Mouse (Mus musculus) cerebellum, adult 9-11 months (tissue): ENCODE data around the gene Krt6a.
"Not testable (repeated sequence)": the region's sequence is repeated elsewhere in the genome, so short reads cannot be mapped to it uniquely, and the experiment has no call there.

ENCODE experiments used
- DNase-seq: peaks from one replicate; pipeline ENCODE4 v3.0.0; 2022

Krt6a gene

DNA sequence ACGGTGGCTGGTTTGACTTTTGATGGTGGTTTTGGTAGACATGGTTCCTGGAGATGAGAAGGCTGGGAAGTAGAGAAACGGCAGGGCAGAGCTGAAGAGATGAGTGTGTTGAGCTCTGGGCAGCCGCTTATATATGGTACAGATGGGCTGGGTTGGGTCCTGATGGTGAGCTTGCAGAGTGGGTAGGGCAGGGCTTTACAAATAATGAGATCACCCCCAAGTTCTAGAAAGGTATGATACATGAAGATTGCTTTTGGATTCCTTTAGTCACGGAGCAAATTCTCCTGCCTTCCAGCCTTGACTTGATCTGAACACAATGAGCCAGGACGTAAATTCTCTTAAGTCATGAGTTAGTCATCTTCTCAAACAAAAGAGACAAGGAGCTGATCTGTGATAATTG is at the start of gene Krt6a:
Gene Krt6a, minus strand, starts transcription at position 101 of the 400 bp plus-strand sequence.
- no peak for DNase-seq

DNA sequence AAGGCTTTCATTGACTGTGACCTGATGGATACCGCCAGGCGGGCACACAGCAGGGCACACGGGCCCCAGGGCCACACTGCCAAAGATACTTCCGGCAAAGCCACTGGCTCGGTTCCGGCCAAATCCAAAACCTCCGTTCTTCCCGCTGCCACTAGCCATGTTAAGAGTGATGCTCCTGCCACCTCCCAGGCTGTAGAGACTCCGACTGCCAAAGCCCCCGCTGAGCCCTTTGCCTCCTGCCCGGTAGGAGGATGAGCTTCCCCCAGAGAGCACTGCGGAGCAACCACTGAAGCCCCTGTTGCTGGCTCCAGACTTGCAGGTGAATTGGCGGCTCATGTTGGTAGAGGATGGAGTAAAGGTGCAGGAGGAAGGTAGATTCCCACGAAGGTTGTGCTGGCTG is 48.6 kb upstream of the Krt6a start, which contains the start of gene Krt71:
Gene Krt71, minus strand, starts transcription at position 399 of the 400 bp plus-strand sequence.
- peak; percentile 78 for DNase-seq

- DNase-seq = no peak
Observed at GRCm38 (mm10) chr15:101737786-101738185, 43.7 kb upstream of the Krt6a start.

GRCm38 (mm10) chr15:101730653-101731052 is 36.5 kb upstream of the Krt6a start:
- no peak for DNase-seq

- DNase-seq = no peak
Observed at GRCm38 (mm10) chr15:101724686-101725085, 30.6 kb upstream of the Krt6a start.

DNA sequence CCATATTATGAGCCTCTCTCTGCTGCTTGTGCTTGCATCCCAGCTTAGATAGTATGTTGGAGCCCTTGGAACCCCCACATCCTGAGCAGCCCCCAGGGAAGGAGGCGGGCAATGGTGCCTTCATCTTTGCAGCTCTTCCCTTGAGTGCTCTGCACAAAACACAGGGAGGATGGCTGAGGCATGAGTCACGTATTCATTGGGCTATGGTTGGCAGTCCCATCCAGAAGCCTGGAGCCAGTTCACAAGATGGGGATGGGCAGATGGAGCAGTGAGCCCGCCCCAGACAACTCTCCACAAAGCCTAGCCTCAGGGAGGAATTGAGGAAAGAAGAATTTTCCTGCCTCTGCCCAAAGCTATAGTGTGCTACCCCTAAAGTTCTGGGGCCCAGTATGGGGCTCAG is 21.7 kb upstream of the Krt6a start:
- DNase-seq = no peak

DNA sequence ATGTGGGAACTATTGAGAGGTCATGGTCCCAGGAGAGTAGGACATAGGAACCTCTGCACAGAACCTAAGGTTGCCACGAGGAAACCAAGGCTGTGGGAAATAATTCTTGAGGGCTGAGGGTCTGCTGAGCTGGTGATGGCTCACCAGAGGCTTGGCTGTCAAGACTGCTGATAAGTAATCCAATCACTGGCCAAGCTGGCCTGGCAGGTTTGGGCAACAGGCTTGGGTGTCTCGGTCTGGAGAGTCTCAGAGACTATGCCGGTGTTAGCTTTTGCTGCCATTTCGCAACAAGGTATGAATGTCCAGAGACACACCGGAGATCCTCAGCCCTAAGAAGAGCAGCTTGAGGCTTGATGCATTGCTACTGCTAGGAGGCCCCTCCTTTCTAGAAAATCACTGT is 20.2 kb upstream of the Krt6a start:
- DNase-seq = no peak

DNA sequence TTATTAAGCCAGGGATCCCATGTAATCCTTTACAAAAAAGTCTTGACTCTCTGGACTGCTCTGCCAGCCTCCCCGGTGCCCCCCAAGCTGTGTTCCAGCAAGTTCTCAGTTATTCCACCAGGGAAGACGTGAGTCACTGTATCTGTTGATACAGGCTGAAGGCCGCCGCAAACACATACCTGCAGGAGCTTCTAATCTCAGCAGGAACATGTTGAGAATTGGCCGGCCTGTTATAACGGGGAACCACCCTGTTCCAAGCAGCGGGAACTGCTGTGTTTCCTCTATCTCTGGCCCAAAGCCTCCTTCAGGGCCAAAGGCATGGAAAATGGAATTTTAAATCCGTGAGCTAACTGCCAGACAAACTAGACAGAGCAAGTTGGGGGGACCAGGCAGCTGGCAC is 19.6 kb upstream of the Krt6a start:
- no peak for DNase-seq

GRCm38 (mm10) chr15:101712720-101713119 is 18.6 kb upstream of the Krt6a start, which contains the start of gene Krt5:
Krt5 (minus strand) TSS chr15:101712898.
- DNase-seq = no peak

- peak; percentile 7 for DNase-seq
Observed at GRCm38 (mm10) chr15:101708683-101709082, 14.6 kb upstream of the Krt6a start.

DNA sequence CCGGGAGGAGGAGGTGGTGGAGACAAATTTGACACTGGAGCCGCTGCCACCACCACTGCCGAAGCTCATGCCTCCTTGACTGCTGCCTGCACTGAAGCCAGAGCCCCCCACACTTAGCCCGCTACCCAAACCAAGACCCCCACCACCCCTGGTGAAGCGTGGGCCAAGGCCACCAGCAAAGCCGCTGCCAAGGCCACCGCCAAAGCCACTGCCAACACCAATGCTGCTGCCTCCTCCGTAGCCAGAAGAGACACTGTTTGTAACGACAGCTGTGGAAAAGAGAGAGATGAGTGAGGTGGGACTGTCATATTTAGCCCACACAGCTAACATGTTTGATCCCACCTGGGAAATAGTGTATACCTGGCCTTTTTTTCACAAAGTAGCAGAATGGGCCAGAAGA is 13.3 kb upstream of the Krt6a start:
- no peak for DNase-seq

DNA sequence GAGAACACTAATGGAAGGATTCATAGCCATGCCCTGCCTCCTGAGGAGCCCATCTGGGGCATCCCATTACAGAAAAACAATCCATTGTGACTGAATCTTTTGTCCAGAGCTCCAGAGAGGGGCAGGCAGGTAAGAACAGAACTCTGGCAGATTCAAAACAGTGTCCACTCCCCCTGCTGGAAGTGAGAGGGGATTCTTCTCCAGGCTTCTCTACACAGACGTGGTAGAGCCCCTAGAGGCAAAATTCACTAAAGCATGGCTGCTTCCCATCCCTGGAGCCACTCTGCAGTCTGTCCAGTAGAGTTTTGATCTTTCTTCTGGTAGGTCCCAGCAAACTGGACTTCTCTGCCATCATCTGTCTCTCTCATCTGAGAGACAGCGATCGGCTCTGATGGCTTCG is 10.0 kb upstream of the Krt6a start:
- no peak for DNase-seq

DNA sequence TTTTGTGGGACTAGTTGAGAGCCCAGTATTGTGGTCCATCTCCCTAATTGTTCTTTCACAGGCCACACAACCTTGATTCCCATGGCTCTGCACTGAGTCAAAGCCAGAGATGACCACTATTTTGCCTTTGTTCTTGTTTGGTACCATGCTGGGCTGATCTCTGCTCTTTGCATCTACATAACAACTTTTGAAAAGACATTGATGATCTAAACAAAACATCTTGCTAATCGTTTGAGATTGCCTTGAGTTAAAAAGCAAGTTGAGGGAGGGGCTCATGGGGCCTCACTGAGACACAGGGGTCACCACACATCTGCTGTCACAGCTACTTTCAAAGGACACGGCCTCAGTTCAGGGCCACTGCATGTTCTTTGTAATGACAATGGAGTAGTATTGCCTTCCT is 8.3 kb upstream of the Krt6a start:
- no peak for DNase-seq

DNA sequence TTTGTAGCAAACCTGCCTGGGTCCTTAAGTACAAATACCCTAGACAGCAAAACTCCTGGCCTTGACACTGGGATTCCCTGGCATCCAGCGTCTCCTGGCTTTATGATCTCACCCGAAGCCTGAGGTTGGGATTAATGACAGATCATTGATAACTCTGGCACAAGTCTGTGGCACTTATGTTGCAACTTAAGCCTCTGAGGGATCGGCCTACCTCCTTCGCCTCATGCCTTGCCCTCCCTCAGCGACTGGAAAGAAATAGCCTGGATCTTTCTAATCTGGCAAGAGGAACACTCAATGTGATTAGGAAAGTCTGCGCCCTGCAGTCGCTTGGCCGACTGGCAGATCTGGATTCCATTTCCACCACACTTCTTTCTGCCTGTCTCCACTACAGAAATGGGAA is 5.8 kb upstream of the Krt6a start:
- no peak for DNase-seq

DNA sequence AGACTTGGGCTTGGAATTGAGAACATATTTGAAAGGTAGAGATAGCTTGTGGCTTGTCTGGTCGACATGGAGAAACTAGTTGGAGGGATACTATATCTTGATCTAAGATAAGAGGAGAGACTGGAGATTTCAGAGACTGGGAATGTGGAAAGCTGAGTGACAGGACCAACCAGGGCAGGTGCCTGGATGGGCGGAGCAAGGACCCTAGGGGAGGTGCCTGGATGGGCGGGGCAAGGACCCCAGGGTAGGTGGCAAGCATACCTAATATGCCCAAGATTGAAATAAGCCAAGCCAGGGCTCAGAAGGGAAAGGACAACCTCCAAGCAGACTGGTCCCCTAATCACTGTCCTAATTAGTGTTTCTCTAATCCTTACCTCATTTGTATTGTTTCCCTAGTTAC is 5.1 kb upstream of the Krt6a start:
- no peak for DNase-seq

DNA sequence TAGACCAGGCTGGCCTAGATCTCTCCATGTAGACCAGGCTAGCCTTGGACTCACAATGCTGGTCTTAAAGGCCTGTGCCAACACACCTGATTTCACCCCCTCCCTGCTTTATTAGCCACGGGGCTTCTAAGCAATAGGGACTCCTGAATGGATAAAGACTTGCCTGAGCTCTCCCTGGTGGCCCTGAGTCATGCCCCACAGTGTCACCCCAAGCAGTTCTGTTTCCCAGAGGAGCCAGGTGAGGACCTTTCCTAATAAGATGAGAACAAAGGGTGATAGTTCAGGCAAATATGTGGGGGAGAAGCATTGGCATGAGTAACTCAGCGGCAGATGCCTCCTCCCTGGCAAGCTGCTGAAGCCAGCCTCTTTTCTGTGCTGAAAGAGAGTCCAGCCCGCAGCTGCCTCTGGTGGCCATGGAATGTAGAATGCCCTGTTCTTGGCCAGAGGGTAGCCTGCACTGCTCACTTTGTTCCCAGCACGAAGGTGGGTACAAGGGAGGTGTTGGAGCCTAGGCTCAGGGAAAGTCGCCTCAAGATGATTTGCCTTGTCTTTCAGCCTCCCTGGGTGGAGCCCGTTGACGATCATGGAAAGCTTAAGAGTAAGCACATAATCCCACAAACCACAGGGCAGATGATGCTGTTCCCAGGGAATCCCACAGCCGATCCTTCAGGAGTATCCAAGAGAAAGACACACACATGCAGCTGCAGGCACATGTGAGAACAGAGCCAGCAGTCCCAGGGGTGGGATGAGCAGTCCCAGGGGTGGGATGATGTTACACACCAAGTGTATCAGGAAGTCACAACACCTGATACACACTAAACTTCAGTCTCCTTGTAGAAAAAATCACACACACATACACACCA is 3.5 kb upstream of the Krt6a start:
- no peak for DNase-seq

- not testable (repeated sequence) for DNase-seq
Observed at GRCm38 (mm10) chr15:101690460-101690859, 3.6 kb downstream of the Krt6a start.

GRCm38 (mm10) chr15:101688161-101688560 is 5.9 kb downstream of the Krt6a start:
- no peak for DNase-seq

GRCm38 (mm10) chr15:101680187-101680586 is 13.9 kb downstream of the Krt6a start, which contains the start of gene Krt6b:
Krt6b (minus strand) TSS chr15:101680287.
- no peak for DNase-seq

- no peak for DNase-seq
Observed at GRCm38 (mm10) chr15:101675978-101676377, 18.1 kb downstream of the Krt6a start.

- DNase-seq = peak; percentile 2
Observed at GRCm38 (mm10) chr15:101652736-101653265, 41.3 kb downstream of the Krt6a start.

- DNase-seq = no peak
Observed at GRCm38 (mm10) chr15:101647280-101647679, 46.8 kb downstream of the Krt6a start, which contains the start of gene Gm5478. Gm5478 (minus strand) TSS chr15:101647380.
